8 mouse cellular contexts compared by ENCODE assay signal in the genomic region with DNA sequence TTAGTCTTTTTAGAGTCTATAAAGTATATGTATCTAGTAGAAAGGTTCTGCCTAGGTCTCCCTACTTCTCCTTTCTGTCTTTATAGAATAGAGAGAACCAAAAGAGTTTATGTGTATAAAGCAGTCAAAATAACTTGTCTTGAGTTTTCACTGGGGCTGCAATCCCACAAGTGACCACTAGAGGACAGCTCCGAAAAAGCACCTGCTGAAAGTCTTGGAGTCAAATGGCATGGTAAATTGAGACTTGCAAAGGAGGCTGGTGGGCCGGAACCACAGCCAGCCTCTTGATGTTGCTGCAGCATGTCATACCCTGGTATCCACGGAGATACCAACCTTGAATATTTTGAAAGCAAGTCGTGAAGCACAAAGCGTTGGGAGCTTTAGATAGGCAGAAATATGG. TPM values are rescaled to one million over a fixed set of nuclear protein-coding genes. Genes with fewer than 3 reads are reported as not detected.
DNase-seq lines count a peak whose midpoint lies in the region; TF ChIP-seq lines count a peak whose summit lies in the region.

No protein-coding gene starts in this region.

- H3K9me3 ChIP-seq in MEL (replicated peaks; ENCODE audit: insufficient read depth, low read length): no peaks in the 10 kb centered on the region
- no peaks in the 10 kb centered on the region for H3K9me3 ChIP-seq in limb, embryonic 10.5 days (replicated peaks)

- peak; percentile 34 for DNase-seq in layer of hippocampus, adult 11-12 months (ENCODE audit: low spot score)
- no peak for DNase-seq in layer of hippocampus, adult 9-10 months (ENCODE audit: low spot score)
- DNase-seq in MEL (ENCODE audit: low read depth, low spot score): peak; percentile 82
- DNase-seq in cerebellum, adult 8-10 months: peak; percentile 31
- DNase-seq in heart, postnatal 4 days: peak; percentile 67
- DNase-seq in limb, embryonic 10.5 days (ENCODE audit: low spot score): peak; percentile 68
- peak; percentile 36 to 52 for DNase-seq in right cerebral cortex, postnatal 10 days (ENCODE audit: low spot score in 2 of 2)
- DNase-seq in yolk sac, embryonic 10.5 days (ENCODE audit: low spot score): peak; percentile 65

- no peak overlapping the region for H3K27ac ChIP-seq in MEL (ENCODE audit: control insufficient read depth, low read depth, low read length)
- H3K27ac ChIP-seq in limb, embryonic 10.5 days: no peak overlapping the region

- peak; percentile 62 to 96 (median 73) for TF ChIP-seq CTCF in MEL (IDR thresholded peaks at IDR 0.05 in 2 of 3, conservative IDR thresholded peaks at IDR 0.05 in 1 of 3; ENCODE audit: control insufficient read depth in 1 of 3, insufficient read depth in 1 of 3, low read depth in 2 of 3, low read length in 3 of 3, poor library complexity in 1 of 3, severe bottlenecking in 1 of 3)

- H3K4me3 ChIP-seq in MEL (ENCODE audit: control insufficient read depth in 1 of 2, insufficient read depth in 1 of 2, low read depth in 2 of 2, low read length in 2 of 2): no peak overlapping the region
- H3K4me3 ChIP-seq in limb, embryonic 10.5 days: no peak overlapping the region

- H3K36me3 ChIP-seq in MEL (ENCODE audit: control insufficient read depth in 1 of 2, insufficient read depth in 2 of 2, low read length in 2 of 2): no peaks in the 10 kb centered on the region
- no peaks in the 10 kb centered on the region for H3K36me3 ChIP-seq in limb, embryonic 10.5 days

- TF ChIP-seq RAD21 in MEL (IDR thresholded peaks at IDR 0.05; ENCODE audit: low read depth, low read length): peak; percentile 54

- H3K4me1 ChIP-seq in MEL (ENCODE audit: control insufficient read depth in 1 of 2, insufficient read depth in 2 of 2, low read length in 2 of 2): peaks cover 0 to 7% of the 10 kb centered on the region in 2 experiments; a peak in 1 of 4 replicates
- no peaks in the 10 kb centered on the region for H3K4me1 ChIP-seq in limb, embryonic 10.5 days

- no peak for TF ChIP-seq POLR2A in MEL (IDR thresholded peaks at IDR 0.05; ENCODE audit: control insufficient read depth in 1 of 2, insufficient read depth in 1 of 2, low read depth in 1 of 2, low read length in 2 of 2, poor library complexity in 1 of 2)

- no peak overlapping the region for H3K9ac ChIP-seq in MEL (ENCODE audit: control insufficient read depth, low read depth, low read length, poor library complexity, severe bottlenecking)

- H3K27me3 ChIP-seq in MEL (ENCODE audit: control insufficient read depth in 1 of 2, insufficient read depth in 2 of 2, low read length in 2 of 2): peaks cover 1 to 10% of the 10 kb centered on the region in 2 experiments
- H3K27me3 ChIP-seq in limb, embryonic 10.5 days (ENCODE audit: low read depth, poor library complexity, severe bottlenecking): no peaks in the 10 kb centered on the region

- H3K79me2 ChIP-seq in MEL (ENCODE audit: control insufficient read depth, insufficient read depth, low read length, poor library complexity): no peaks in the 10 kb centered on the region

- no peak for TF ChIP-seq EP300 in MEL (IDR thresholded peaks at IDR 0.05; ENCODE audit: low read depth in 1 of 2, low read length in 2 of 2)

- 27% methylated on average over 5 of the region's 5 CpGs for WGBS in limb, embryonic 10.5 days

TF ChIP-seq in MEL, 35 proteins besides CTCF, POLR2A, EP300 and RAD21:
- TF ChIP-seq MAFK (IDR thresholded peaks at IDR 0.05; ENCODE audit: borderline replicate concordance, low read depth, low read length) (no peak), E2F4 (IDR thresholded peaks at IDR 0.05; ENCODE audit: borderline replicate concordance, low read depth, low read length) (no peak), ZMIZ1 (IDR thresholded peaks at IDR 0.05; ENCODE audit: low read depth, low read length) (no peak), NRF1 (IDR thresholded peaks at IDR 0.05; ENCODE audit: insufficient read depth, low read depth, low read length, poor library complexity, severe bottlenecking) (no peak), SMC3 (IDR thresholded peaks at IDR 0.05; ENCODE audit: low read depth, low read length) (peak; percentile 80), ZC3H11A (IDR thresholded peaks at IDR 0.05; ENCODE audit: low read depth, low read length) (peak; percentile 46)

RNA-seq across cellular contexts. Expression of a gene that starts 17.7 kb away (rescaled TPM):
- total RNA-seq in MEL (2012; rRNA removed): 0.13 TPM in 1 of 2 replicates, not detected in the other
- under 1 TPM in 1 of 2 experiments, not detected in 1; 0.35 TPM for polyA plus RNA-seq in MEL (2012; ENCODE audit: insufficient read depth in 1 of 2, insufficient read length in 2 of 2, low read depth in 1 of 2, low replicate concordance in 2 of 2, missing spikeins in 1 of 2)
- total RNA-seq in heart, postnatal 4 days (2021): under 1 TPM in 1 of 2 experiments, not detected in 1; 0.07 TPM
- polyA plus RNA-seq in limb, embryonic 10.5 days (2016; fragmentation: Nextera tagmentation; extraction: Ambion mirVana): 0.76 TPM in 1 of 2 replicates, not detected in the other

RNA-seq across cellular contexts. Expression of a gene that starts 21.2 kb away (rescaled TPM):
- 0.10 TPM in 1 of 2 replicates, not detected in the other for total RNA-seq in MEL (2012; rRNA removed)
- polyA plus RNA-seq in MEL (2012; ENCODE audit: insufficient read depth in 1 of 2, insufficient read length in 2 of 2, low read depth in 1 of 2, low replicate concordance in 2 of 2, missing spikeins in 1 of 2): under 1 TPM in 1 of 2 experiments, not detected in 1; 0.04 TPM
- total RNA-seq in heart, postnatal 4 days (2021): not detected
- not detected in 2 replicates for polyA plus RNA-seq in limb, embryonic 10.5 days (2016; fragmentation: Nextera tagmentation; extraction: Ambion mirVana)
